ENCODE assay signal across 24 mouse cellular contexts in genomic region chr7:120874021-120874420, GRCm38 (mm10). TPM values are rescaled to one million over a fixed set of nuclear protein-coding genes. Genes with fewer than 3 reads are reported as not detected.
DNase-seq lines count a peak whose midpoint lies in the region; ATAC-seq and TF ChIP-seq lines count a peak whose summit lies in the region.
"Had no signal": no experiment of that assay in that cellular context is flagged by ENCODE, and none has a peak within 500 bp of the region (broad histone marks: within the 10 kb centered on the region; RNA-seq: fewer than 3 reads in every experiment).

No protein-coding gene starts in this region.

- TF ChIP-seq EP300 in lung, postnatal 0 days (IDR thresholded peaks at IDR 0.05) = peak; percentile 42; the same call in 1 of the 2 replicates

- WGBS in lung, postnatal 0 days = 89% methylated on average over 3 of the region's 3 CpGs
- 96% methylated on average over 3 of the region's 3 CpGs for WGBS in embryonic facial prominence, embryonic 10.5 days

- H3K9ac ChIP-seq in lung, postnatal 0 days (replicated peaks; ENCODE audit: low read depth) = no peak overlapping the region
- H3K9ac ChIP-seq: embryonic facial prominence, embryonic 13.5 days; heart, embryonic 15.5 days; hindbrain, embryonic 15.5 days; limb, embryonic 13.5 days; lung, embryonic 14.5 days; neural tube, embryonic 12.5 days had no signal

- H3K9me3 ChIP-seq in lung, postnatal 0 days (ENCODE audit: low read length) = no peaks in the 10 kb centered on the region
- H3K9me3 ChIP-seq in embryonic facial prominence, embryonic 10.5 days = no peaks in the 10 kb centered on the region
- H3K9me3 ChIP-seq: embryonic facial prominence, embryonic 13.5 days; heart, embryonic 15.5 days; hindbrain, embryonic 15.5 days; limb, embryonic 13.5 days; neural tube, embryonic 12.5 days had no signal

- no peak overlapping the region for H3K4me2 ChIP-seq in lung, postnatal 0 days (replicated peaks; ENCODE audit: low read depth, low read length)
- H3K4me2 ChIP-seq: embryonic facial prominence, embryonic 13.5 days; heart, embryonic 15.5 days; hindbrain, embryonic 15.5 days; limb, embryonic 13.5 days; lung, embryonic 14.5 days; neural tube, embryonic 12.5 days had no signal

- peaks cover 15% of the 10 kb centered on the region; the same call in 1 of the 2 replicates for H3K4me1 ChIP-seq in lung, postnatal 0 days (ENCODE audit: insufficient read depth, low read depth, low read length)
- H3K4me1 ChIP-seq in embryonic facial prominence, embryonic 10.5 days = peaks cover 11% of the 10 kb centered on the region; the same call in 1 of the 2 replicates
- H3K4me1 ChIP-seq: neural tube, embryonic 12.5 days had no signal

- no peaks in the 10 kb centered on the region for H3K27me3 ChIP-seq in lung, postnatal 0 days (replicated peaks; ENCODE audit: insufficient read depth, low read length)
- no peaks in the 10 kb centered on the region for H3K27me3 ChIP-seq in embryonic facial prominence, embryonic 10.5 days (replicated peaks; ENCODE audit: low read depth, poor library complexity, severe bottlenecking)
- H3K27me3 ChIP-seq: embryonic facial prominence, embryonic 13.5 days; heart, embryonic 15.5 days; hindbrain, embryonic 15.5 days; limb, embryonic 13.5 days; neural tube, embryonic 12.5 days had no signal

- no peak overlapping the region for H3K4me3 ChIP-seq in lung, postnatal 0 days (ENCODE audit: low read depth, low read length)
- no peak overlapping the region for H3K4me3 ChIP-seq in embryonic facial prominence, embryonic 10.5 days
- H3K4me3 ChIP-seq: embryonic facial prominence, embryonic 13.5 days; heart, embryonic 15.5 days; hindbrain, embryonic 15.5 days; limb, embryonic 13.5 days; neural tube, embryonic 12.5 days had no signal

- no peak overlapping the region for H3K27ac ChIP-seq in lung, postnatal 0 days (ENCODE audit: low read length)
- no peak overlapping the region for H3K27ac ChIP-seq in embryonic facial prominence, embryonic 10.5 days (replicated peaks)
- H3K27ac ChIP-seq: embryonic facial prominence, embryonic 13.5 days; heart, embryonic 15.5 days; hindbrain, embryonic 15.5 days; limb, embryonic 13.5 days; neural tube, embryonic 12.5 days had no signal

- no peak for TF ChIP-seq CTCF in lung, postnatal 0 days (IDR thresholded peaks at IDR 0.05)

- H3K36me3 ChIP-seq in lung, postnatal 0 days (ENCODE audit: insufficient read depth, low read length) = no peaks in the 10 kb centered on the region
- peaks cover 3% of the 10 kb centered on the region for H3K36me3 ChIP-seq in embryonic facial prominence, embryonic 10.5 days (replicated peaks)
- H3K36me3 ChIP-seq: heart, embryonic 15.5 days; hindbrain, embryonic 15.5 days; neural tube, embryonic 12.5 days had no signal

- peak; percentile 63 for DNase-seq in gastrocnemius, adult 18-20 months (ENCODE audit: low spot score)
- DNase-seq in gastrocnemius, postnatal 14 days = no peak
- no peak for DNase-seq in lung, postnatal 0 days (ENCODE audit: low spot score)
- DNase-seq in lung, postnatal 25 days (ENCODE audit: low spot score) = no peak
- peak; percentile 68 for DNase-seq in skeletal muscle tissue, adult 2 months (ENCODE audit: low read depth, low spot score)
- no peak for DNase-seq in embryonic facial prominence, embryonic 10.5 days (ENCODE audit: low spot score)
- no peak for DNase-seq in adipocyte (ENCODE audit: low spot score)
- DNase-seq: adrenal gland, adult 2 months; cerebellum, adult 2 months; cerebellum, postnatal 25 days; heart, postnatal 36 days; kidney, postnatal 25 days; lung, embryonic 14.5 days; lung, postnatal 4 days; midbrain, embryonic 14.5 days; right cerebral cortex, postnatal 25 days; thymus, adult 2 months; thymus, postnatal 4 days had no signal

- no peak for ATAC-seq in lung, postnatal 0 days
- ATAC-seq: forebrain, embryonic 14.5 days had no signal

- intact Hi-C loops in gastrocnemius, postnatal 14 days (cut with DNase I; ENCODE audit: low total_unique reads) = no loop called here

RNA-seq across cellular contexts. Expression of gene Eef2k, which starts 31.4 kb away (rescaled TPM):
- 10 to 100 TPM; 59.7 to 60.4 TPM for total RNA-seq in gastrocnemius, adult 18-20 months (2021)
- 10 to 100 TPM; 50.3 to 61.8 TPM for total RNA-seq in gastrocnemius, postnatal 14 days (2021)
- polyA plus RNA-seq in lung, postnatal 0 days (2015; fragmentation: Nextera tagmentation; extraction: Ambion mirVana) = 16.0 and 16.8 TPM in 2 replicates
- polyA plus RNA-seq in embryonic facial prominence, embryonic 10.5 days (2016; fragmentation: Nextera tagmentation; extraction: Ambion mirVana) = 33.8 and 34.5 TPM in 2 replicates

RNA-seq across cellular contexts. Expression of gene Polr3e, which starts 43.5 kb away (rescaled TPM):
- total RNA-seq in gastrocnemius, adult 18-20 months (2021) = 10 to 100 TPM in 1 of 2 experiments, 1 to 10 TPM in 1; 9.0 to 10.0 TPM
- 10 to 100 TPM; 12.3 TPM for total RNA-seq in gastrocnemius, postnatal 14 days (2021)
- polyA plus RNA-seq in lung, postnatal 0 days (2015; fragmentation: Nextera tagmentation; extraction: Ambion mirVana) = 14.4 and 14.6 TPM in 2 replicates
- 42.9 and 44.8 TPM in 2 replicates for polyA plus RNA-seq in embryonic facial prominence, embryonic 10.5 days (2016; fragmentation: Nextera tagmentation; extraction: Ambion mirVana)

Comparison
In these comparisons a context has a peak if more than half of its experiments do, and no peak if none do; other contexts are left out.
1. DNase-seq: peak in gastrocnemius, adult 18-20 months (single experiment) and skeletal muscle tissue, adult 2 months (single experiment); none in gastrocnemius, postnatal 14 days (single experiment), lung, postnatal 0 days (single experiment), lung, postnatal 25 days (single experiment), embryonic facial prominence, embryonic 10.5 days (single experiment) and adipocyte (single experiment).